Comparison of ENCODE assay signal across 11 mouse cellular contexts in genomic region chr4:44104195-44104917, GRCm38 (mm10). TPM values are rescaled to one million over a fixed set of nuclear protein-coding genes. Genes with fewer than 3 reads are reported as not detected.
DNase-seq lines count a peak whose midpoint lies in the region; ATAC-seq and TF ChIP-seq lines count a peak whose summit lies in the region.
"Had no signal": no experiment of that assay in that cellular context is flagged by ENCODE, and none has a peak within 500 bp of the region (broad histone marks: within the 10 kb centered on the region; RNA-seq: fewer than 3 reads in every experiment).

No protein-coding gene starts in this region.

- no peak overlapping the region for H3K4me3 ChIP-seq in kidney, embryonic 16.5 days (ENCODE audit: low read length)
- no peak overlapping the region for H3K4me3 ChIP-seq in intestine, embryonic 15.5 days (replicated peaks)
- H3K4me3 ChIP-seq in left cerebral cortex, adult 2 months = no peak overlapping the region
- H3K4me3 ChIP-seq: forebrain, embryonic 13.5 days; myocyte had no signal

- WGBS in kidney, embryonic 16.5 days = 18% methylated on average over 8 of the region's 8 CpGs
- 35% methylated on average over 8 of the region's 8 CpGs for WGBS in intestine, embryonic 15.5 days

- H3K9me3 ChIP-seq in kidney, embryonic 16.5 days (ENCODE audit: low read length) = no peaks in the 10 kb centered on the region
- H3K9me3 ChIP-seq in intestine, embryonic 15.5 days = no peaks in the 10 kb centered on the region
- H3K9me3 ChIP-seq: forebrain, embryonic 13.5 days had no signal

- H3K9ac ChIP-seq in kidney, embryonic 16.5 days (replicated peaks; ENCODE audit: low read length) = no peak overlapping the region
- H3K9ac ChIP-seq in intestine, embryonic 15.5 days = no peak overlapping the region
- H3K9ac ChIP-seq: forebrain, embryonic 13.5 days had no signal

- no peak overlapping the region for H3K4me2 ChIP-seq in kidney, embryonic 16.5 days (replicated peaks; ENCODE audit: low read depth, low read length)
- H3K4me2 ChIP-seq in intestine, embryonic 15.5 days (replicated peaks) = no peak overlapping the region
- H3K4me2 ChIP-seq: forebrain, embryonic 13.5 days had no signal

- ATAC-seq in kidney, embryonic 16.5 days (ENCODE audit: low FRiP score, low TSS enrichment) = 0 out of 2 replicates have a peak, but pooled peaks have one; percentile 47
- no peak for ATAC-seq in intestine, embryonic 15.5 days
- ATAC-seq: forebrain, embryonic 13.5 days had no signal

- no peaks in the 10 kb centered on the region for H3K27me3 ChIP-seq in kidney, embryonic 16.5 days (ENCODE audit: insufficient read depth, low read length)
- H3K27me3 ChIP-seq in intestine, embryonic 15.5 days (replicated peaks) = no peaks in the 10 kb centered on the region
- H3K27me3 ChIP-seq: forebrain, embryonic 13.5 days had no signal

- no peaks in the 10 kb centered on the region for H3K36me3 ChIP-seq in kidney, embryonic 16.5 days (ENCODE audit: insufficient read depth, low read length)
- no peaks in the 10 kb centered on the region for H3K36me3 ChIP-seq in intestine, embryonic 15.5 days

- no peak for TF ChIP-seq CTCF in left cerebral cortex, adult 2 months (IDR thresholded peaks at IDR 0.05)

- intact Hi-C loops in left cerebral cortex, adult 2 months (cut with DNase I) = no loop called here

- no peak for DNase-seq in kidney, adult 11 months
- DNase-seq in forelimb bud, embryonic 11.5 days (ENCODE audit: low read depth, low spot score) = peak; percentile 44
- peak; percentile 18 for DNase-seq in mesoderm, embryonic 11.5 days (ENCODE audit: low read depth, low spot score)
- DNase-seq in left cerebral cortex, adult 2 months (ENCODE audit: extremely low spot score in 1 of 2, low spot score in 2 of 2) = no peak
- no peak for DNase-seq in testis, postnatal 10 days (ENCODE audit: low spot score)
- DNase-seq: cerebellum, postnatal 25 days had no signal

- H3K27ac ChIP-seq in kidney, embryonic 16.5 days (ENCODE audit: low read length) = peak overlapping the region; percentile 37
- H3K27ac ChIP-seq in intestine, embryonic 15.5 days = peak overlapping the region; percentile 5; the same call in 1 of the 2 replicates
- no peak overlapping the region for H3K27ac ChIP-seq in left cerebral cortex, adult 2 months
- H3K27ac ChIP-seq: forebrain, embryonic 13.5 days; macrophage had no signal

- peaks cover 31% of the 10 kb centered on the region for H3K4me1 ChIP-seq in kidney, embryonic 16.5 days (ENCODE audit: insufficient read depth, low read length)
- H3K4me1 ChIP-seq in intestine, embryonic 15.5 days (replicated peaks) = peaks cover 30% of the 10 kb centered on the region; the same call in 1 of the 2 replicates

RNA-seq across cellular contexts. Expression of gene Gne, which starts 20.4 kb away (rescaled TPM):
- 26.4 and 26.6 TPM in 2 replicates for polyA plus RNA-seq in kidney, embryonic 16.5 days (2015; fragmentation: Nextera tagmentation; extraction: Ambion mirVana)
- polyA plus RNA-seq in intestine, embryonic 15.5 days (2015; fragmentation: Nextera tagmentation; extraction: Ambion mirVana) = 42.0 and 47.0 TPM in 2 replicates
- 10 to 100 TPM; 47.6 to 51.8 TPM for total RNA-seq in left cerebral cortex, adult 2 months (2021)

Comparison
In these comparisons a context has a peak if more than half of its experiments do, and no peak if none do; other contexts are left out.
1. DNase-seq: peak in forelimb bud, embryonic 11.5 days (single experiment) and mesoderm, embryonic 11.5 days (single experiment); none in kidney, adult 11 months (single experiment), left cerebral cortex, adult 2 months (0 of 2) and testis, postnatal 10 days (single experiment).